Mouse (Mus musculus): Measurements from ENCODE around the gene Ttll6. TPM values are rescaled to one million over a fixed set of nuclear protein-coding genes. Genes with fewer than 3 reads are reported as not detected.
"Not testable (repeated sequence)": the region's sequence is repeated elsewhere in the genome, so short reads cannot be mapped to it uniquely, and the experiment has no call there.

Ttll6 gene
- total RNA-seq, 1 experiment, result 5.4 TPM

GRCm38 (mm10) chr11:96093361-96093760 lies 40.2 kb upstream of the Ttll6 start:
- peaks cover 0 to 3% of the 10 kb centered on the region in 2 experiments; a peak in 1 of 4 replicates for H3K4me1 ChIP-seq (ENCODE audit: control insufficient read depth in 2 of 2, insufficient read depth in 2 of 2, low read length in 2 of 2, poor library complexity in 1 of 2)
- no peak for DNase-seq (ENCODE audit: low read depth, low spot score)
- in situ Hi-C loops (cut with MboI; ENCODE audit: low sequenced_read_pairs in 2 of 2, unreplicated experiment in 2 of 2), result loop anchor here (5.0 to 10.0 kb wide), 2 partner anchors 139 to 141 kb away; no protein-coding TSS in a partner anchor
- H3K4me3 ChIP-seq (ENCODE audit: insufficient read depth in 1 of 2, low read depth in 1 of 2, low read length in 2 of 2, poor library complexity in 1 of 2, severe bottlenecking in 1 of 2), result no peak overlapping the region
- H3K9ac ChIP-seq (ENCODE audit: insufficient read depth, low read depth, low read length, poor library complexity, severe bottlenecking), result no peak overlapping the region
- no peak overlapping the region for H3K27ac ChIP-seq (ENCODE audit: insufficient read depth, low read depth, low read length, poor library complexity, severe bottlenecking)
- TF ChIP-seq CHD2 (IDR thresholded peaks at IDR 0.05; ENCODE audit: low read depth, low read length) (no peak), MAFK (IDR thresholded peaks at IDR 0.05; ENCODE audit: insufficient read depth, low read depth, low read length) (no peak), ZC3H11A (IDR thresholded peaks at IDR 0.05; ENCODE audit: borderline replicate concordance, low read depth, low read length) (peak; percentile 93), HCFC1 (IDR thresholded peaks at IDR 0.05; ENCODE audit: borderline replicate concordance, insufficient read depth, low read length) (no peak), ZNF384 (IDR thresholded peaks at IDR 0.05; ENCODE audit: low read depth, low read length) (no peak)
- no peaks in the 10 kb centered on the region for H3K36me3 ChIP-seq (ENCODE audit: control insufficient read depth, insufficient read depth, low read length, poor library complexity, severe bottlenecking)
- H3K9me3 ChIP-seq (ENCODE audit: control insufficient read depth, insufficient read depth, low read depth, low read length), result no peaks in the 10 kb centered on the region

- H3K36me3 ChIP-seq (ENCODE audit: control insufficient read depth, insufficient read depth, low read length, poor library complexity, severe bottlenecking), result no peaks in the 10 kb centered on the region; the same call in 1 of the 2 replicates
- DNase-seq (ENCODE audit: low read depth, low spot score), result no peak
- in situ Hi-C loops (cut with MboI; ENCODE audit: low sequenced_read_pairs in 2 of 2, unreplicated experiment in 2 of 2), result no loop called here
- H3K4me1 ChIP-seq (ENCODE audit: control insufficient read depth in 2 of 2, insufficient read depth in 2 of 2, low read length in 2 of 2, poor library complexity in 1 of 2), result peaks cover 0 to 3% of the 10 kb centered on the region in 2 experiments; a peak in 2 of 4 replicates
- no peak overlapping the region for H3K9ac ChIP-seq (ENCODE audit: insufficient read depth, low read depth, low read length, poor library complexity, severe bottlenecking)
- TF ChIP-seq HCFC1 (IDR thresholded peaks at IDR 0.05; ENCODE audit: borderline replicate concordance, insufficient read depth, low read length), result no peak
- no peak for TF ChIP-seq ZC3H11A (IDR thresholded peaks at IDR 0.05; ENCODE audit: borderline replicate concordance, low read depth, low read length)
- TF ChIP-seq ZNF384 (IDR thresholded peaks at IDR 0.05; ENCODE audit: low read depth, low read length), result no peak
- no peak for TF ChIP-seq CHD2 (IDR thresholded peaks at IDR 0.05; ENCODE audit: low read depth, low read length)
- no peak for TF ChIP-seq MAFK (IDR thresholded peaks at IDR 0.05; ENCODE audit: insufficient read depth, low read depth, low read length)
- no peaks in the 10 kb centered on the region for H3K9me3 ChIP-seq (ENCODE audit: control insufficient read depth, insufficient read depth, low read depth, low read length)
- no peak overlapping the region for H3K4me3 ChIP-seq (ENCODE audit: insufficient read depth in 1 of 2, low read depth in 1 of 2, low read length in 2 of 2, poor library complexity in 1 of 2, severe bottlenecking in 1 of 2)
- no peak overlapping the region for H3K27ac ChIP-seq (ENCODE audit: insufficient read depth, low read depth, low read length, poor library complexity, severe bottlenecking)
These were observed 25.2 kb upstream of the Ttll6 start for GRCm38 (mm10) chr11:96108376-96108775.

GRCm38 (mm10) chr11:96110950-96111349 lies 22.6 kb upstream of the Ttll6 start:
- H3K4me1 ChIP-seq (ENCODE audit: control insufficient read depth in 2 of 2, insufficient read depth in 2 of 2, low read length in 2 of 2, poor library complexity in 1 of 2); H3K9me3 ChIP-seq (ENCODE audit: control insufficient read depth, insufficient read depth, low read depth, low read length); H3K36me3 ChIP-seq (ENCODE audit: control insufficient read depth, insufficient read depth, low read length, poor library complexity, severe bottlenecking); DNase-seq (ENCODE audit: low read depth, low spot score); H3K9ac ChIP-seq (ENCODE audit: insufficient read depth, low read depth, low read length, poor library complexity, severe bottlenecking); H3K27ac ChIP-seq (ENCODE audit: insufficient read depth, low read depth, low read length, poor library complexity, severe bottlenecking); in situ Hi-C loops (cut with MboI; ENCODE audit: low sequenced_read_pairs in 2 of 2, unreplicated experiment in 2 of 2); H3K4me3 ChIP-seq (ENCODE audit: insufficient read depth in 1 of 2, low read depth in 1 of 2, low read length in 2 of 2, poor library complexity in 1 of 2, severe bottlenecking in 1 of 2): not testable (repeated sequence)
- TF ChIP-seq ZC3H11A (IDR thresholded peaks at IDR 0.05; ENCODE audit: borderline replicate concordance, low read depth, low read length), result peak; percentile 4; the same call in 1 of the 2 replicates

- in situ Hi-C loops (cut with MboI; ENCODE audit: low sequenced_read_pairs in 2 of 2, unreplicated experiment in 2 of 2), result no loop called here
These were observed 21.8 kb upstream of the Ttll6 start, which contains the start of gene Calcoco2 for GRCm38 (mm10) chr11:96111751-96112150. Gene Calcoco2 (minus strand): TSS chr11:96111964.

GRCm38 (mm10) chr11:96114077-96114476 lies 19.5 kb upstream of the Ttll6 start:
- Histone ChIP-seq H3K9ac (ENCODE audit: insufficient read depth, low read depth, low read length, poor library complexity, severe bottlenecking) (no peak overlapping the region), H3K27ac (ENCODE audit: insufficient read depth, low read depth, low read length, poor library complexity, severe bottlenecking) (peak overlapping the region; percentile 81; the same call in 1 of the 2 replicates)

More at GRCm38 (mm10) chr11:96111751-96112150, 21.8 kb upstream of the Ttll6 start, which contains the start of gene Calcoco2:
- peak within 1 kb of the TSS; percentile 52; the same call in 1 of the 2 replicates for H3K9ac ChIP-seq (ENCODE audit: insufficient read depth, low read depth, low read length, poor library complexity, severe bottlenecking)
- H3K4me1 ChIP-seq (ENCODE audit: control insufficient read depth in 2 of 2, insufficient read depth in 2 of 2, low read length in 2 of 2, poor library complexity in 1 of 2), result peaks cover 6 to 7% of the 10 kb centered on the region in 2 experiments
- no peaks in the 10 kb centered on the region for H3K9me3 ChIP-seq (ENCODE audit: control insufficient read depth, insufficient read depth, low read depth, low read length)
- no peak within 1 kb of the TSS for H3K27ac ChIP-seq (ENCODE audit: insufficient read depth, low read depth, low read length, poor library complexity, severe bottlenecking)
- H3K4me3 ChIP-seq (ENCODE audit: insufficient read depth in 1 of 2, low read depth in 1 of 2, low read length in 2 of 2, poor library complexity in 1 of 2, severe bottlenecking in 1 of 2), result peak within 1 kb of the TSS; percentile 44 to 65
- TF ChIP-seq ZC3H11A (IDR thresholded peaks at IDR 0.05; ENCODE audit: borderline replicate concordance, low read depth, low read length), result no peak
- TF ChIP-seq HCFC1 (IDR thresholded peaks at IDR 0.05; ENCODE audit: borderline replicate concordance, insufficient read depth, low read length), result peak; percentile 32; the same call in 1 of the 2 replicates
- H3K36me3 ChIP-seq (ENCODE audit: control insufficient read depth, insufficient read depth, low read length, poor library complexity, severe bottlenecking), result no peaks in the 10 kb centered on the region
- peak; percentile 82 for DNase-seq (ENCODE audit: low read depth, low spot score)

More at GRCm38 (mm10) chr11:96114077-96114476, 19.5 kb upstream of the Ttll6 start:
- in situ Hi-C loops (cut with MboI; ENCODE audit: low sequenced_read_pairs in 2 of 2, unreplicated experiment in 2 of 2), result no loop called here
- Histone ChIP-seq H3K9me3 (ENCODE audit: control insufficient read depth, insufficient read depth, low read depth, low read length) (no peaks in the 10 kb centered on the region), H3K4me3 (ENCODE audit: insufficient read depth in 1 of 2, low read depth in 1 of 2, low read length in 2 of 2, poor library complexity in 1 of 2, severe bottlenecking in 1 of 2) (no peak overlapping the region), H3K36me3 (ENCODE audit: control insufficient read depth, insufficient read depth, low read length, poor library complexity, severe bottlenecking) (no peaks in the 10 kb centered on the region), H3K4me1 (ENCODE audit: control insufficient read depth in 2 of 2, insufficient read depth in 2 of 2, low read length in 2 of 2, poor library complexity in 1 of 2) (peaks cover 6 to 7% of the 10 kb centered on the region in 2 experiments)
- DNase-seq (ENCODE audit: low read depth, low spot score), result no peak
- no peak for TF ChIP-seq ZC3H11A (IDR thresholded peaks at IDR 0.05; ENCODE audit: borderline replicate concordance, low read depth, low read length)
- no peak for TF ChIP-seq HCFC1 (IDR thresholded peaks at IDR 0.05; ENCODE audit: borderline replicate concordance, insufficient read depth, low read length)
- no peak for TF ChIP-seq MAFK (IDR thresholded peaks at IDR 0.05; ENCODE audit: insufficient read depth, low read depth, low read length)
- no peak; the same call in 1 of the 2 replicates for TF ChIP-seq CHD2 (IDR thresholded peaks at IDR 0.05; ENCODE audit: low read depth, low read length)

Measured in ES-E14 (cell line).